Mouse (Mus musculus) activated CD4-positive, CD25-positive, alpha-beta regulatory T cell, adult 4 months (primary cell): ENCODE results near the gene Exph5. TPM values are rescaled to one million over a fixed set of nuclear protein-coding genes. Genes with fewer than 3 reads are reported as not detected.

Source experiments
- ATAC-seq: one replicate; pipeline ENCODE4 v1.8.0; 2017
- polyA plus RNA-seq, 2 experiments: library from polyadenylated mRNA; unstranded; fragments of 100-300 nt; shearing (Covaris generic); gene quantifications; one replicate each; pipeline ENCODE4 v1.2.1; 2017

Gene Exph5
- under 1 TPM; 0.17 to 0.37 TPM for polyA plus RNA-seq

DNA sequence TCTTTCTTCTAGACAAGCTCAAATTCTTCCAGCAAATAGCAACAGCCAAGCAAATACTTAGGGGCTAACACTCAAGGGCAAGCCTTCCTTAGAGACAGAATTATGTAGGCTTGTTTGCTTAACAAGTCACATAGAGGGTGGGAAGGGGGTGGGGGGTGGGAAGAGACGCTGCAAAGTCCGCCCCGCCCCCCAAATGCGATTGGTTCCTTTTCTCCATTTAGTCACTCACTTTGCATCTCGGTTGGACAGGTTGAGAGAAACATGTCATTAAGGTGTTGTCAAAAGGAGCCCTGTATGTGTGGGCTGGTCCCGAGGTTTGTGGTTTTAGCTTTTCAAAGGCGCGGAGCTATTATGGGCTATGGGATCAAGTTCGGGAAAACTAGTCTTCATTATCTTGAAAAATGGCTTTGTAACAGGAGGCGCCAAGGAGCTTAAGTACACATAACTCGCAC lies at the start of gene Exph5:
TSS of gene Exph5 (plus strand) at position 402 of the 452 bp plus-strand sequence.
- no peak for ATAC-seq

DNA sequence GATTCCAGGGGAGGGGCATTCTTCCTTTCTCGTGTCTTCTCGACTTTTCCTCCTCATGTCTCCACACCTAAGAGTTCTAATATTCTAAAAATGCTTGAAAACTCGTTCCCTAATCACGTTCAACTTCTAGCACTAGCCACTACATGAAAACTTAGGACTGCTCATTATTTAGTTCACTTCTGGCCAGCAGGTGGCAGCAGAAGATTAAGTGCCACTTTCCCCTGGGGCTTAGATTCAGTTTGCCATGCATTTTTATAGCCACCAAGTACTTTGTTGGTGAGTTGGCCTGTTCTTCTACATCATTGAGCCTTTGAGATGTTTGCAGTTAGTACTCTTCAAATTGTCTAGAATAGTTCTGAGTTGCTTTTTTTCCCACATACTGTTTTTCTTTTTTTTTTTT lies 47.1 kb upstream of the Exph5 start:
- ATAC-seq = peak; percentile 81

DNA sequence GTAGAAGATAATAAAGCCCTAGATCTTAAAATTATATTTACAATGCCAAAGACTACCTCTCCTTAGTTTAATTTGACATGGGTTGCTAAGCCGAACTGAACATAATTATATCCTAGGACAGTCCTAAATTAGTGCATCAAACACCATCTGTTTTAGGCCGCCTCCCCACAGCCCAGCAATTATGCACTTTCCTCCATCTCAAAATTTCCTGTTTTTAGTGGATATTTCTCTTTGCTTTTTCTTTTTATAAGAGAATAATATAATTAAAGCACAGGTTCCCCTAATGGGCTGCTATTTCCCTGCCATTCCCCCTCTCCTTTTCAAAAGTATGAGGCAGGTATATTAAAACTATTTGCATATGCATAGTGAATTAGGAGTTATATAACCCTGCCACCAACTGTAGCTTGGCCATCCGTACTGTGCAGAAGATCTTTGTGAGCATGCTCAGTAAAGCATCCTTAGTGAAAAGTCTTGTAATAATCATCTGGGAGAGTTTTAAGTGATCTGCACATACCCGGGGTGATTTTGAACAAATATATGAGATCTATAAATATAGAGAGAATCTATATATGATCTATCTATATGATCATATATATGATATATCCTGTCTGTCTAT lies 44.7 kb upstream of the Exph5 start:
- ATAC-seq = no peak

DNA sequence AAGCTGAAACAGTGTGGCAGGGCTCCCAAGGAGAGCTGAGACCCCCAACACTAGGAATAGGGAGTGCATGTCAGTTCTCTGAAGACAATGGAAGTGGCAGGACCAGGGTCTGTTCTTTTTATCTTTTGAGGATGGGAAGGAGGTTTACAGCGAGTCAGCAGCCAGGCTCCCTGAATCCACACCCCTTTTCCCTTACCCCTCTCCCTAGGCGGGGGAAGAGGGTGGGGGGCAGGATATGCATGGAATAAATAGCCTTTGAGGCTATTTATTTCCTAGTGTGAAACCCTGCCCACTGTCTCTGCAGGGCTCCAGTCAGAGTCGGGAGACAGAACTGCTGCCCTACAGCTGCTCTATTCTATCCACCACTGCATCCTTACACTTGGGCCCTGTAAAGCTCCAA lies 43.7 kb upstream of the Exph5 start:
- ATAC-seq = no peak

DNA sequence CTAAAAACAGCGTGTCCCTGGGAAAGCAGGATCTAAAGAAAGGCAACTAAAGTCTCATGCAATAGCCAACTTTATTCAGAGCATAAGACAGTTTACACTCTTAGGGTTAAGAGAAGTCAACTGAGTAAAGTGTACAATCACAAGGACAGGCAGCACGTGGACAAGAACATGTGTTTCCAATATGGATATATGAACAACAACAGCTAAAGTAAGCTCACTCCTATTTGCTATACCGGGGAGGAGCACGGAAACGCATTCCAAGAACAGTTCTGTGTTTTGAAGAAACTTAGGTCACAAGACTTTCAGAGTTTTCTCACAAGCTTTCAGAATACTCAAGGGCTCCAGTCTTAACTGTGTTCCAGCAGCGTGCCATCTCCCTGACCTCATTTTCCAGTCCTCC lies 43.3 kb upstream of the Exph5 start:
- no peak for ATAC-seq

DNA sequence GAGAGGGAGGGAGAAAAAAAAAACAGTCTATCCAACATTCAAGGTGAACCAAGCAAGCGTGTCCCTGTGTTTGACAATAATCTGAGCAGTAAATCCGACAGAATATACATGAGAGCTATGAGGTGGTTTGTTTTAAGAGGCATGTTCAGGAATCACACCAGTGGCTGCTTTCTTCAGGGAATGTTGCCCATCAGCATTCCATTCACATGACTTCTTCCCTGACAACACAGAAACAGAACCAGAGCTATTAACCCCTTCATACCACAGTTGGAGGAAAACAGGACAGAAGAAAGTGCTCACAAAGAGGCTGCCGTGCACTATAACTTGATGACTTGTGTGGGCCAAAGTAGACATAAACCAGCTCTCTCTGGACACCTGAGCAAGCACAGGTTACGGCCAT lies 37.1 kb upstream of the Exph5 start:
- ATAC-seq = no peak

DNA sequence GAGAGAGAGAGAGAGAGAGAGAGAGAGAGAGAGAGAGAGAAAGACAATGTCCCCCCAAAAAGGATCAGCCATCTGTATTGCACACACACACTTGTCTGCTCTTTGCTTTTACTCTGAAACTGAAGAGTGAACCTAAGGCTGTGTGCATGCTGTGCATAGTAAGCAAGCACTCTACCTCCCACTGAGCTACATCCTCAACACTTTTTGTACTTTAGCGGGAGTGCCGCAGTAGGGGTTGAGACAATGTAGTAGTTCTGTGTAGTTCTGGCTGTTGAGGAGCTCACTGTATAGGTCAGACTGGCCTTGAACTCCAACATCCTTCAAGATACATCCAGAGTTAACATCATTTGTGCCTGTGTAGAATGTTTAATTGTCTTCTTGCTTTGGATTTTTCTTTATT lies 35.9 kb upstream of the Exph5 start:
- no peak for ATAC-seq

DNA sequence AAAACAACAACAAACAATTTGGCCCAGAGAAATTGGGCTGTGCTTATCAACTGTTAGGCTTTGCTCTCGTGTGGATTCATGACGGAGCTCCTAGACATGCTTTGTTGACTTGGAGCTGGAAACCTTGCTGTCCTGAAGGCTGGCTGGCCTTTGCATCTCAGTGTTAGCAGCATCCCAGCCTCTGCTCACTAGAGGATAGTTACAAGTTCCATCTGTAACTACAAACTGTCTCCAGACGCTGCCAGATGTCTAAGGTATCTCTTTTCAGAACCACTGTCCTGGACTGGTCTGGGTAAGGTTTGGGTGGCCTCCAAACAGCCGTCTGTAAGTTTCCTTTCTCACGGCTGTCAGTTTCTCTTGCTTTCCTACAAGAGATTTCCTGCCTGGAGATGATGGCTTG lies 33.4 kb upstream of the Exph5 start:
- ATAC-seq = no peak

DNA sequence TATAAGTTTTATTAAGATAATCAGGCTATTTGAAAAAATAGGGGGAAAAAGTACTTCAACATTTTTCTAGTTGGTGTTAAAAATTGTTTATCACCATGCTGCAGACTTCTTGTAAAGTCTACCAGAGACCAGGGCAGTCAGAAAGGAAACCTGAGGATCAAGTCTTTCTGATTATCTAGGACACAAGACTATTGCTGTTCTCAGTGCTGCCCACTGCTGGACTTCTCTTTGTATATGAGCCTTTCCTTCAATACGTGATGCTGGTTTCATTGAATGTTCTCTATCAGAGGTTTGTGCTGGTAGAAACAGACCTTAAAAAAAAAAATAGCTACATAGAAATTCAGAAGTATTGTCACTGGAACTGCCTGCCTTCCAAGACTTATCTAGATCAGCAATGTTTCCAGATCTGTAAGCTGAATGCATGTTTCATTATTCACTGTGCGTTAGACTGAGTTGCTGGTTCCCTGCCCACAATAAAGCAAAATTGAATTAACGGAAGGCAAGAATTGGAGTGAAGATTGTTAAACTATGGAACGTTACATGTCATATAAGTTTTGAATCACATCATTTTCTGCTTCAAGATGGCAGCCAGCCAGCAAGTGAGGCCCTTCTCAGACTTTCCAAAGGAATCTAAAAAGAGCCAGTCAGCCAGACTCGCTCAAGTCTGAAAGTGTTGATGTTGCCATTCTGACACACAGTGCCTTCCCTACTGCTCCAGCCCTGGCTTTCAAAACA lies 32.6 kb upstream of the Exph5 start:
- no peak for ATAC-seq

DNA sequence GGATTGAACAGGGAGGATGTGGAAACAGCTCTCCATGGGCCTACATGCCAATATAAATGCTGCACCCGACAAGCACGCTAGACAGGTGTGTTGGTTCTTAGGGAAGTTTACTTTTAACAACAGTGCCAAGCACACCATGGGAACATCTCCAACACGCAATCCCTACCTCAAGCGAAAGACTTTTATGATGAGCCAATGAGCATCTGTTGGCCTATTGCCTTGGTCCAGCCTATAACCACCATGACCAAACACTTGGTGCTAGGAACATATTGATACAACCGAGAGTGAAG lies 32.1 kb upstream of the Exph5 start:
- ATAC-seq = no peak

DNA sequence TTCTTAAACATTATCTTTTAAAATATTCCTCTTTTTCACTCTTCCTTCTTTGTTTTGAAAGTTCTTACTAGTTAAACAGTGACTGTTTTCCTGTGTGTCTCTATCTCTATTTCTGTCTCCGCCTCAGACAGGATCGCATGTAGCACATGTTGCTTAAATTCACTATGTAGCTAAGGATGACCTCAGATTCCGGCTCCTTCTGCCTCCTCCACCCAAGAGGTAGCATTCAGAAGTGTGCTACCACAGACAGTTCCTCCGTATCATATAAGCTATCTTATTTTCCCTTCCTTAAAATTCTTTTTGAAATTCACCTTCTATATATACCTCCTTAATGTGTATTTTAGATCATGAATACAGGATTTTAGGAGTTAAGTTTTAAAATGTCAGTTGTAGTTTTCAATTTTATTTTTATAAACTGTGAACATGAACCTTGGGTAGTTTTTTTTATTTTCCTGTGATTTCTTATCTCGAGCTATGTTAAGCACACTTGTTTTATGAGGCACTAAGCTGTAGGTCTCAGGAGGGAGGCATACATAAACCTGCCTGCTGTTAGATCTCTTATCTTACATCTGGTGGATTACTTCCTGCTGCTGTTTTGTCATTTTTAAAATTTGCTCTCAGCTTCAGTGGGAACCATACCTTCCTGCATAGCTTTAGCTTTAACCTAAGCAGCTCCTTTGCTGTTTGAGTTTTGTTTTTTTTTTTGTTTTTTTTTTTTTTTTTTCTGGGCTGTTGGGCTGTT lies 30.0 kb upstream of the Exph5 start:
- ATAC-seq = peak; percentile 71

DNA sequence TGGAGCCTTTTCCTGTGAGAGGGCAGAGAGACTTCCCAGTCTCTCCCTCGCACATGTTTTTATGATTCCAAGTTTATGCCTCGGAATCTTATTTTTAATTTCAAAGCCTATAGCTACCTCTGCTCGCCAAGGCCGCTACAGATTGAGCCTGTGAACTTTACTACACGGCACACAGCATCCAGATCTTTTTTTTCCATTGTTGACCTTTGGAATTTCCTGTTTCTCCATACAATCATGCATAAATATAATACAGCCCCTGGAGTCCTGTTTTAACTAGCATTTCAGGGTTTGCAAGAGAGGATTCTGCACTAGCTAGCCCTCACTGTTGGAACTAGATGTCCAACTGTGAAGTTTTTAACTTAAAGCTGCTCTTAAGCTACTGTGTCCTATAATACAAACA lies 29.3 kb upstream of the Exph5 start:
- no peak for ATAC-seq

DNA sequence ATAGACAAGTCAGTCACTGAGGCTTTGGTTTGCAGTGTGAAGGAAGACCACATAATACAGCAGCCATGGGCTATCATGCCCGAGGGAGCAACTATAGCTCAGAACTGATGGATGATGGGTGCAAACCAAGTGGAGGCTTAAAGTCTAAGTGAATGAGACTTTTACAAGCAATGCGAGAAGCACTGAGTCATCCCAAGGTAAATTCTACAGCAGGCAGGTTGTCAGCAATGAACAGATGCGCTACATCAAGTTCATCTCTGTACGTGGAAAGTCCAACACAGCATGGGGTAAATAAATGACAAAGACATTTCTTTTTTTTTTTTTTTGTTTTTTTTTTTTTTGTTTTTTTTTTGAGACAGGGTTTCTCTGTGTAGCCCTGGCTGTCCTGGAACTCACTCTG lies 28.8 kb upstream of the Exph5 start:
- ATAC-seq = no peak

DNA sequence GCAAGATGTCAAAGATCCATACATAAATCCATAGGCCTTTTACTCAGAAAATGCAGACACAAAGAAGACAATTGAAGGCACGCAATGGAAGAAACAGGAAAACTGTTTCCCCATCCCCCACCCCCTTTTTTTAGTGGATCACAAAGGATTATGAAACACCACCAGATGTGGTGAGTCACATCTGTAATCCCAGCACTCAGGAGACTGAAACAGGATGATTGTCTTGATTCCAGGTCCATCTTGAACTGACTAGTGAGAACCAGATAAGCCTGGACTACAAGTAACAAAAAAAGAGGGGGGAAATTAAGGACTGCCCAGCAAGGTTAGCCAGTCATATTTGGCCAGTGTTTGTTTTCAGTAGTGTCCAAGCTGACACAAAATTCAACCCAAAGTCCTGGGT lies 25.1 kb upstream of the Exph5 start:
- ATAC-seq = no peak

DNA sequence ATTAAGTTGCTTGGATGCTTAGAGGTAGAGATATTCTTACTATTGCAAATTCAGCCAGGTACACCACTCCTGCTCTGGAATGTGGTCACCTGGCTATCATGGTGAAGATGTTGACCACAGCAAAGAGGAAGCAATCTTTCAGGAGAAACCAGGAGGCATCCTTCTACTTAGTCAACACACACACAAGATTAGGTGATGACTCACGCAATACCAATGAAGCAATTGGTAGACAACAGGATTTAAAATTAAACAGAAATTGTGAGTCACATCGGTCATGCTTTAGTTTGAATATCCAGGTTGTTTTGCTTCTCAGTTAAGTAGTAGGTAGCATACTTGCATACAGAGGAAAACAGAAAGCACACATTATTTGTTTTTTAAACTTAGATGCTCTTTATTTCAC lies 22.5 kb upstream of the Exph5 start:
- ATAC-seq = no peak

DNA sequence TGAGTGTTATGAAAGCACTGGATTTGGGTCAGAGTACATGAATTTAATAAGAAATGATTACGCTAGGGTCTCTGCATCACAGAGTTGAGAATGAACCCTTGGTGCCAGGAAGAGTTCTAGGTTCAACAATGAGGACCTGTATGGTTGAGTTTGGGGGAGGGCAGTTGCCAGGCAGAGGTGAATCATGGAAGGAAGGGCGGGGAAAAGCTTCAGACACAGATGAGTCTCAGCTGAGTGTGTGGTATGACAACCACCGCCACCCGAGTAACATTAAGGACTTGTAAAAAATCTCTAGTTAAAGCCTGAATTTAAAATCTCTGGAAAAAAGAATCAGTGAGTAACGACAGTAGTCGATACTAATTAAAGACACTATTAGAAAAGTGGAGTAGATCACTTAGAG lies 14.7 kb upstream of the Exph5 start:
- no peak for ATAC-seq

DNA sequence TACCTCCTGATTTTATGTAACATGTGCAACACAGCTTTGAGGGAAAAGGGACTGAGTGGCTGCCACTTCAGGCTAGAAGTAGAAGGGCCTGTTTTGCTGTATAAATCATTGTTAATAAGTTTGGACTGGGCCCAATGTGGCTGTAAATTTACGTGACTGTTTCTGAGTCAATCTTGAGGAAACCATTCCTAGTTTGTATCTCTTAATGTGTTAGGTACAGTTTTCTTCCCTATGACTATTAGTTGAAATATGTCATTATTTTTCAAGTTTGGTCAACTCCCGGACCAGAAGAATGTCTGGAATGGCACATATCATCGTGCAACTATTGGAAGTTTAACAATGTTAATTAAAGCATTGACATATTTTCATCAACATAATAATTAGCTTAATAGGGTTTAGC lies 11.5 kb upstream of the Exph5 start:
- no peak for ATAC-seq

DNA sequence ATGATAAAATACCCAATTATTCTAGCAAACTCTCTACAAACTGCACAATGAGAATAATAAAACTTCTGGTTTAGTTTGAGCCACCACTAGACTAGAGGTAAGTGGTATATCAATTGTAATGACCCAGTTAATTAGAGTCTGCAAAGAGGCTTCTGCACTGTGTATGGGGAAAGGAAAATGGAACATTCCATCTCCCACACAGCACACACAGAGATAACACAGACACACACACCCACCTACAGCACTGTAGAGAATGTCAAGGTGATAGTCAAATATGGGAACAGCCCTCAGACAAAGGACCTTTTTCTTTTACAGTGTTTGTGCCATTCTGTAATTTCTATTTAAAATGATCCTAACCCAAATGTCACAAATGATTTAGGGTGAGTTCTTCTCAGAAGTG lies 8.6 kb upstream of the Exph5 start:
- ATAC-seq = no peak

DNA sequence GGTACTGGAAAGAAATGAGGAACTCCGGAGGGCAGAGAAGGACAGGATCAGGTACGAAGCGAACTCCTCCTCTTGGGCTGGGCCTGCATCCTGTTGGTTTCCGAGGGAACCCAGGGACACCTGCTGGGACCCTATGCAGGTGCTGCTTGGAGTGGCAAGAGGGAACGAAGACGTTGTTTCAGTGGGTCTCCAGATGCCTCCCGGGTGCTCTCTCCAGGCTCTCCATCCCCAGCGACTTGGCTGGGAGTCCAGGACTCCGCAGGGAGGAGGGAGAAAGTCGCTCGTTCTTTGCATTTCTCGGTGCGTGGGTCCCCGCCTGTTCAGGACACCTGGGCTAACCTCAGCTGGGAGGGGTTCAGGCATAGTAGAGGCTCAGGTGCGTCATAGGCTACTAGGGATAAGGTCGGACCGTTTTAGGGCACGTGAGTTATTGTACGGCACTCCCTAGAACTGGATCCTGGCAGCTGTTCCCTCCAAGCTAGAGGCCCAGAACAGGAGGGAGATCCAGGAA lies 386 bp downstream of the Exph5 start:
- ATAC-seq = no peak

DNA sequence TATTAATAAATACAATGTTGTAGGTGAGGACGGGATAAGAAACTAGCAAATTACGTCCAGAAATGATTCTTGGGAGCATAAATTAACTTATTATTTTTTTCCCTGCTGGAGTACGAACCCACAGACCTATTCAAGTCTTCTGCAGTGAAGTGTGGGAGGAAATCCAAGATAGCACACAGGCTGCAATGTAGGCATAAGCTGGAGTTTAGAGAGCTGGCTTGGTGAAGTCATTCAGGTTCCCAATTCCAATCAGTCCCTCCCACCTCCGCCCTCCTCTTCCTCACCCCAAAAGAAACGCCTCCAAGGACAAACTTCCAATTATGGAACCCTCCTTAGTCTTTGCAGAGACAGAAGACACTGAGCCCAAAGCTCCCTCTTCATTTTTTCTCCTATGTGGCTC lies 945 bp downstream of the Exph5 start:
- ATAC-seq = no peak

DNA sequence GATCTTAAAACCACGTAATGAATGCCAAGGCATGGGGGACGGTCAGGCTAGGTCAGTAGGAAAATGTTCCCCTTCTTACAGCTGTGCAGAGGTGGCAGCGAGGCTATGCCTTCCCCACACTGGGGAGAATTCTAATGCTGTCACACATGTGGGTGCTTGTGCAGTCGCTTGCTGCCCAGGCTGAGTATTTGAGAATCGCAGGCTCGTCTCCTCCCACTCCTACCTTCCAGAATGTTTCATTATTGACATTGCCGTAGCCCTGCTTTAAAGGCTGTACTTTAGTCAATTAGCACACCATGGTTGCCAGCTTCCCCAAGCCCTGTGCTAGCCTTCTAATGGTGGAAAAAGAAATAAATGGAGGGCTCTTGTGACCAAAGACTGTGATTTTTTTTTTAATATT lies 6.4 kb downstream of the Exph5 start:
- ATAC-seq = no peak

DNA sequence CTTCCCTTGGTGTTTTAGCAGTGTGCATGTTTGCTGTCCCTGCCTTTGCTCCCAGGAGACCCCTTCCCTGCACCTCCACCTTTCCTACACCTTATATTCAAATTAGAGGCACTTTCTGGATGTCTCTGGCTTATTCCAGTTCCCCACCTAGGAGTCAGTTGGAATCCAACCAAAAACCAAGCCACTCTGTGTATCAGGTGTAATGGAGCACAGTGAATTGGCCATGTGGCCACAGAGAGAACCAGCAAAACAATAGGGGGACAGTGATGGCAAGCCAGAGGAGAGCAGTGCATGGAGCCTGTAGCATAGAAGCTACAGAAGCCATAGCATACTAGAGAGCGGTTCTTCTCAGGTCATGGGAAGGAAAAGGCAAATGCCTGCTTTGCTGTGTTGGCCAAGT lies 11.5 kb downstream of the Exph5 start:
- ATAC-seq = no peak

DNA sequence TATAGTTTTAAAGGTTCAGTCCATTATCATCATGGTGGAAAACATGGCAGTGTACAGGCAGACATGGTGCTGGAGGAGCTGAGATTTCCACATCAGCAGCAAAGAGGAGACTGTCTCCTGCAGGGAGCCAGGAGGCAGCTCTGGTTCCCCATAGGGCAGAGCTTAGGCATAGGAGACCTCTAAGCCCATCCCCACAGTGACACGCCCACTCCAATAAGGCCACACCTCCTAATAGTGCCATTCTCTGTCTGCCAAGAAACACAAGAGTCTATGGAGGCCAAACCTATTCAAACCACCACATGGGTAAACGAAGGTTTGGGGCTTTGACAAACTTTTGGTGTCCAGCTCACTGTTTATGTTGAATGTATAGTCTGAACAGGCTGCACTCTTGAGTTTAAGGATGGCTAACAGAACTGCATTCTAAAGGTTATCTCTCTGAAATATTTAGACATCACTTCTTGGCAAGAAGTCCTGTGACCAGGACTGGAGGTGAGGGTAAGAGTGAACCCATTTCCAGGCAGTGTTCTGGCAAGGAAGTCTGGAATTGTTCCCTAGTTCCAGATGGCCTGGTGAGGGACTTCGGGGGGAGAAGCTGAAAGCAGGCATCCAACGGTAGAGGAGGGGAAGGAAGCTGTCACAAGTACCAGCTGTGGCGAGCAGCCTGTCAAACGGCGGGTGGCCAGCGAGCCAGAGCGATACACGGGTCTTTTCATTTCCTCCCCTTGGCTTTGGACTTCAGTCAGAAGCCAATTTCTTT lies 19.6 kb downstream of the Exph5 start:
- no peak for ATAC-seq
